Mouse (Mus musculus): ENCODE data around the gene Upf3b.

The Upf3b gene

DNA sequence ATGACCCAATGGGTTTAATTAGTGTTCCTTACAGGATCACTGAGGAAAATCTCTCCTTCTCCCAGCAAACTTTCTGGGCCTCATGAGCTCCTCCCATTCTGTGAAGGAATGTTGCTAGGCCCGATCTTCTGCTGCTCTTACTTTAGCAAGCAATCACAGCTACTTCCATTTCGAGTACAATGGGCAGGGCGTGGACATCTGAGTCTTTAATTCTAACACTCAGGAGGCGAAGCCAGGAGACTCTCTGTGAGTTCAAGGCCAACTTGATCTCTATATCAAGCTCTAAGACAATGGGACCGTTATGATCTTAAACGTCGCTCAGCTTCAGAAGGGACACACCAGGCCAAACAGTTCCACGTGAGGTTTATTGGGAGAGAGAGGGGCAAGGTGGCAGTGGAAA is 33.5 kb downstream of the Upf3b start:
- no peak for DNase-seq (ENCODE audit: low spot score)

DNA sequence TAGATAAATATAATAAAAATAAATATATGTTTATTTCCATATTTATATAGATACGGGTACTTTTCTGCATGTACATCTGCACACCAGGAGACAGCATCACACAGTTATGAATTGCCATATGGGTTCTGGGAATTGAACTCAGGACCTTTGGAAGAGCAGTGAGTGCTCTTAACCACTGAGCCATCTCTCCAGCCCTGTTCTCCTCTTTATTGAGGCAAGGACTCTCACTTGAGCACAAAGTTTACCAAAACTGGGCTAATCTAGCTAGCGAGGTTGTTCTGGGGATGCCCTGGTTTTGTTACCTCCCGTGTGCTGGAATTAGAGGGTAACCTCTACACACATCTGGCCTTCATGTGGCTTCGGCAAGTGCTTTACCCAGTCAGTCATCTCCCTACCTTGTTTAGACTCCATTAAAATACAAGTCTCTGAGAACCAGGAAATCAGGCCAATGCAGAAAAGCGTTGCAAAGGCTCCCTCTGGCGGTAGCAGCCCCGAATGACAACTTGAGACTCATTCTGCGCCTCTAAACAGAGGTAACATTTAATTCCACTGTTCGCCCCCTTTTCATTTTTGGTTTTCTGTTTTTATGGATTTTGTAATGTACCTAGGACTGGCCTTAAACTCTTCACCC is 35.7 kb downstream of the Upf3b start:
- DNase-seq (ENCODE audit: low spot score) = no peak

DNA sequence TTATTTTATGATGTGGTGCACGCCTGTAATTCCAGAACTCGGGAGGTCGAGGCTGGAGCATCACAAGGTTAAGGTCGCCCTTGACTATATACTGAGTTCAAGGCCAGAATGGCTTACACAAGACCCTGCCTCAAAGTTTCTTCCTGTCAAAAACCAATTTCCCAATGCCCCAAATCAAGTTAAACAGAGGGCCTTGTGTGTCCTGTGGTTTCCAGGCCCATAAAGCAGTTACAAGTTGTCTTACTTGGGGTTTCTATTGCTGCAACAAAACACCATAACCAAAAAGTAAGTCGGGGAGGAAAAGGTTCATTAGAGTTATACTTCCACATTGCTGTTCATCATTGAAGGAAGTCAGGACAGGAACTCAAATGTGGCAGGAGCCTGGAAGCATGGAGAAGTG is 41.4 kb downstream of the Upf3b start:
- no peak for DNase-seq (ENCODE audit: low spot score)

DNA sequence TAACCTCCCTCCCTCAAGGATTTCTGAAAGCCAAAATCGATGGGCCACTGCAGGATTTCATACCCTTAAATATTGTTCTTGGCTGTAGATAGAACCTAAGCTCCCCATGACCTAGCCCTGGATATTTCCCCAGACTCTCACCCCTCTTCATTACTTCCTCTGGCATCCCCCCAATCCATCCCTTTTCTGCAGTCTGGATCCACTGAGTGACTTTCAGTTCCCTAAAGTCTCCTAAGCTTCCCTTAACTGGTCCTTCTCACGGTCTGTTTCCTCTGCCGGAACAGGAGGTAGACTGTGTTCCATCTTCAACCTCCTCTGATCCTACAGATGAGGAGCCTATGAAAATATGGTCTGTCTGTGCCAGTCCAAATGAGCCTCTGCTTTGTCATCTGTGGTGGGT is 42.8 kb downstream of the Upf3b start:
- DNase-seq (ENCODE audit: low spot score) = no peak

DNA sequence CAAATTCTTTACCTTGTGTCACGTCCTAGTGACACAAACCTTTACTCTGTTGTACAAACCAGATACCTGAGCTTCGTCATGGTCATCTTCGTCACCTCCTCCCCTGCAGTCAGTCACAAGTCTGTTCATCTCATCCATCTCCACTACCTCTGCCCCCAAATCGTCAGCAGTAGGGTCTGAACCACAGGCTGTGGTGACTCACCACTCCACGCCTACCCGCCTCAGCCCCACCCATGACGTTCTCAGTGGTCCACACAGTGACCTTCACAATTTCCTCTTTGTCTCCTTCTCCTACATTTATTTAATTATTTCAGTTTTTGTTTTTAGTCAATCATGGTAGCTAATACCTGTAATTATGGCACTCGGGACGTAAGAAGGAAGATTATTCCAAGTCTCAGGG is 46.2 kb downstream of the Upf3b start:
- DNase-seq (ENCODE audit: low spot score) = no peak

DNA sequence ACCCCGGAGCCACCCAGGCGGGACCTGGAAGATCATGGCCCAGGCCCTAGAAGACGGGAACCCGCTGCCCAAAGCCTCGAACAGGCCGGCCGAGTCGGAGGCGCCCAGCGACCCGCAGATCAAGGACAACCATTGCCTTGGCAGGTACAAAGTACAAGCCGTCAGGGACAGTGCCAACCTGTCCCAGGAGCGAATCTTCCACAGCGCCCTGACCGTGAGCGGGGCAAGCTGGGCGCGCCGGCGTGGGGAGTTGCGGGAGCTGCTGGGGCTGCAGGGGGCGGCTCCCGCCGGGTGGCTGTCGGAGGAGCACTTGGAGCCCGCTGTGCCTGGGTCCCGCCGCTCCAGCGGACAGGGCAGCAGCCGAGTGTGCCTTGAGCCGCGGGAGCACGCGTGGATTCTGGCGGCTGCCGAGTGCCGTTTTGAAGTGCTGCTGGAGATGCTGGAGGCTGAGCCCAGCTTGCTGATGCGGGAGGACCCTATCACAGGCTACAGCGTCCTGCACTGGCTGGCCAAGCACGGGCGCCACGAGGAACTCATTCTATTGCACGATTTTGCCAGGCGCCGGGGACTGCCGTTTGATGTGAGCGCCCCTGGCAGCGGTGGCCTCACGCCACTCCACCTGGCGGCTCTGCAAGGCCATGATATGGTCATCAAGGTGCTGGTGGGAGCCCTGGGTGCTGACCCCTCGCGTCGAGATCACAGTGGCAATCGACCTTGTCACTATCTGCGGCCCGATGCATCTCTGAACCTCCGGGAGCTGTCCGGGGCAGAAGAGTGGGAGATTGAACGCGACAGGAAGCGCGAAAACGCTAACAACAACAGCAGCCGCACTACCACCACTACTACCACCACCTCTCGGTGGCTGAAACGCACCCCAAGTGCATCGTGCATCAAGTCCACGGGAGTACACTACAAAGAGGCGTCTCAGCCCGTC is 61.0 kb downstream of the Upf3b start:
- DNase-seq (ENCODE audit: low spot score) = no peak

DNA sequence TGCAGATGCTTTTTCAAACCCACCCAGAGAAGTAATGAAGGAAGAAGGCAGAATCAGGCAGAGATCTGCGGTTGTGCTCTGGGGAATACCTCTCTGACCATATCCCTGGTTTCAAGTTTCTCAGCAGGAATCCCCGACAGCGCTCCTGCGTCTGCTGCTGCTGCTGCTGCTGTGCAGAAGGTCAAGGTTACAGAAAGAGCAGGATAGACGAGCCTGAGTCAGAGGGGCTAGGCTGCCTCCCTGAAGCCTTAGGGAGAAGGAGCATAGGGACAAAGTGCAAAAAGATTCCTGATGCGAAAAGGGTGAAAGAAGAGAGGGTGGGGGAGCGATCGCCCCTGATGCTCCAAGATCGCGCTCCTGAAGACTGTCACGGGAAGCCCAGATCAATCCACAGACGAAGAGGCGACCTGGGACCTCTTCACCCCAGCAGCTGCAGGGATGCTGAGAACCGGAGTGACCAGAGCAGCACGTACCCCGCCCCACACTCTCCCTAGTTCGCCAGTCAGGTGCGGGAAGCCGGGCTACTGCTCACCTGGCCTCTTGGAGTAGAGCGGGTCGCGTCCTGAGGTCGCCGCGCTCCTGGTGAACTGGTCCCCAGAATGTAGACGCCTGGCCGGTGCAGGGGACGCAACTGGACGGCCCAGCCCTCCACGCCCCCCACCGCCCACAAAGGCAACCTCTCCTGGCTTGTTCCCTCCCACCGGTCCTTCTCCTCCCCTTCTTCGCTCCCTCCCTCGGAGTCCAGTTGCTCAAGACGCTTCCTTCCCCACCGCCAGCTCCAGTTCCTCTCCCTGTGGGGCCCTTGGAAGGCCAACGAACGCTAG is 61.8 kb downstream of the Upf3b start, which contains the start of gene Sowahd:
Gene Sowahd (plus strand): TSS at position 780 of the 824 bp plus-strand sequence.
- no peak for DNase-seq (ENCODE audit: low spot score)

DNA sequence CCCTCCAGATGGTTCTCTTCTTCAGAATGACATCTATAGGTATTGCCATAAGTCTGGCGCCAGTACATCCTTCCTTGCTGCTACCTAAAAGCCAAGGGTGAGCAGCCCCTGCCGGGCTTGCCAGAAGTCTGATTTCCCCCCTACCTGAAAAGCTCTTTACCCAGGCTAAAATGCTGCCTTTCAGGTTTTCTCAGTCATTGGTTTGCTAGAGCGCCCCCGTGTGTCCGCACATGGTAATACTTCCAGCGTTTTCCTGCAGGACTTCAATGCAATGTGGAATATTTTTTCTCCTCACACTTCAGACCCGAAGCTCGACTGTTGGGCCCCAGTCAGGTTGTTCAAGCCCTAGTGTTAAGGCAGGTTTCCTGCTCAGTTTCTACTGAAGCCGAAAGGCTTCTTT is 67.4 kb downstream of the Upf3b start:
- no peak for DNase-seq (ENCODE audit: low spot score)

Measured in urinary bladder, postnatal 10 days (tissue).